Mouse (Mus musculus): Measurements from ENCODE around the gene Ccnb3. TPM values are rescaled to one million over a fixed set of nuclear protein-coding genes. Genes with fewer than 3 reads are reported as not detected.
"Not testable (repeated sequence)": the region's sequence is repeated elsewhere in the genome, so short reads cannot be mapped to it uniquely, and the experiment has no call there.

Gene Ccnb3
- polyA plus RNA-seq, 1 experiment = not detected

DNA sequence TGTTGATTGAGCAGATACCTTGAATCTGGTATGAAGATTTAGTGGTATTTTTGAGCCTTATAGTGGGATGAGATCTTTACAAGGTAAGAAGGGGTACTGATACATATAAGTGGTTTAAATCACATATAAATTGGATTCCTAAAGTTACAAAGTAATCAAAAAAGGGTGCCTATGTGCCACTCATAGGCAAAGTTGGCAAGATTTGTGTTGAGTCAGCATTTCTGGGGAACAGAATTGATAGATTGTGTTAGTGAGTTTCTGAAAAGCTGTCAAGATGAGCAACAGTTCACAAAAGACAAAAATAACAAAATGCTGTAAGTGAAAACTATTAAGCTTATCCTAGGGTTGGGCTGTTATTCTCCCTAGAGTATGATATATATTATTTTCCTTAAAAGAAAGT is 22.7 kb upstream of the Ccnb3 start:
- Histone ChIP-seq H3K27me3 (ENCODE audit: control insufficient read depth, insufficient read depth, insufficient read length) (no peaks in the 10 kb centered on the region), H3ac (ENCODE audit: control insufficient read depth, insufficient read length, low read depth) (no peak overlapping the region), H3K79me2 (ENCODE audit: control insufficient read depth, insufficient read depth) (no peaks in the 10 kb centered on the region), H3K79me3 (ENCODE audit: low read depth) (no peaks in the 10 kb centered on the region), H3K36me3 (ENCODE audit: control insufficient read depth, insufficient read depth) (no peaks in the 10 kb centered on the region), H3K4me3 (ENCODE audit: insufficient read depth, poor library complexity, severe bottlenecking) (no peak overlapping the region)
- TF ChIP-seq CEBPB (IDR thresholded peaks at IDR 0.05; ENCODE audit: low read depth) (no peak), MAX (IDR thresholded peaks at IDR 0.05) (no peak), CTCF (IDR thresholded peaks at IDR 0.05; ENCODE audit: control insufficient read depth, insufficient read depth, insufficient read length) (no peak)

DNA sequence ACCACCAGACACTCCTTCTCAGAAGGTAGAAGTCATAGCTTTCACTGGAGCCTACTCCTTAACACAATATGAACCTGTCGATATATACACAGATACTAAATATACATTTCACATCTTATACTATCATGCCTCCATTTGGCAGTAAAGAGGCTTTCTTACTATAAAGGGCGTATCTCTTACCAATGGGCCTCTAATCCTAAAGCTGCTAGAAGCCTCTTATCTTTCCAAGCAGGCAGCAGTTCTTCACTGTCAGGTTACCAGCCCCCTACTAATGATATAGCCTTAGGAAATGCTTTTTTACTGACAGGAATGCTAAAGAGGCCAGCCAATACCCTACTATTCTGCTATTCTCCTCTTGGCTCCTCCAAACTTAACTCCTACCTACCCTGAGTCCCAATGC is 16.2 kb upstream of the Ccnb3 start:
- Histone ChIP-seq H3K4me3 (ENCODE audit: insufficient read depth, poor library complexity, severe bottlenecking) (no peak overlapping the region), H3K36me3 (ENCODE audit: control insufficient read depth, insufficient read depth) (no peaks in the 10 kb centered on the region), H3ac (ENCODE audit: control insufficient read depth, insufficient read length, low read depth) (no peak overlapping the region), H3K79me2 (ENCODE audit: control insufficient read depth, insufficient read depth) (no peaks in the 10 kb centered on the region), H3K27me3 (ENCODE audit: control insufficient read depth, insufficient read depth, insufficient read length) (no peaks in the 10 kb centered on the region), H3K79me3 (ENCODE audit: low read depth) (no peaks in the 10 kb centered on the region)
- no peak for TF ChIP-seq MAX (IDR thresholded peaks at IDR 0.05)
- no peak for TF ChIP-seq CEBPB (IDR thresholded peaks at IDR 0.05; ENCODE audit: low read depth)
- no peak for TF ChIP-seq MYOD1 (IDR thresholded peaks at IDR 0.05; ENCODE audit: control insufficient read depth, insufficient read length, low read depth)
- no peak for TF ChIP-seq CTCF (IDR thresholded peaks at IDR 0.05; ENCODE audit: control insufficient read depth, insufficient read depth, insufficient read length)
- no peak for TF ChIP-seq MYOG (IDR thresholded peaks at IDR 0.05; ENCODE audit: control insufficient read depth, extremely low read depth, insufficient read length)
- TF ChIP-seq FOSL1 (IDR thresholded peaks at IDR 0.05; ENCODE audit: insufficient read depth, low read length, poor library complexity, severe bottlenecking) = no peak
- no peak for TF ChIP-seq USF1 (IDR thresholded peaks at IDR 0.05; ENCODE audit: low read depth)

DNA sequence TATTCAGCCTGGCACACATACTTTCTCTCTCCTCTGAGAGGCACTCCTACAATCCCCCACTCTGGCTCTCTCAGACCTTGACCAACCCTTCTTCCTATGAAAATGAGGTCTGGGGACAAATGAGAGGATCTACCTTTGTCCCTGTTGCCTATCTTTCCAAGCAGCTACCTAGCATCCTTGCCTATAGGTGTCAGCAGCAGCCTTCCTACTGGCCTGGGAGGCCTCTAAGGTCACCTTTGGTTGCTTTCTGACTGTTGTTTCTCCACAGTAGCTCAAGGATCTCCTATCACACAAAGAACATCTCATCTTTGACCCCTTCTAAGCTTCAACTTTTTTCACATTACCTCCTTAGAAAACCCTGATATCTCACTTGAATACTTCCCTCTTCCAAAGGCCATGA is 15.6 kb upstream of the Ccnb3 start:
- TF ChIP-seq FOSL1 (IDR thresholded peaks at IDR 0.05; ENCODE audit: insufficient read depth, low read length, poor library complexity, severe bottlenecking) (no peak), USF1 (IDR thresholded peaks at IDR 0.05; ENCODE audit: low read depth) (no peak), MYOG (IDR thresholded peaks at IDR 0.05; ENCODE audit: control insufficient read depth, extremely low read depth, insufficient read length) (no peak), CEBPB (IDR thresholded peaks at IDR 0.05; ENCODE audit: low read depth) (no peak), MYOD1 (IDR thresholded peaks at IDR 0.05; ENCODE audit: control insufficient read depth, insufficient read length, low read depth) (no peak), CTCF (IDR thresholded peaks at IDR 0.05; ENCODE audit: control insufficient read depth, insufficient read depth, insufficient read length) (no peak), MAX (IDR thresholded peaks at IDR 0.05) (no peak)
- Histone ChIP-seq H3K27me3 (ENCODE audit: control insufficient read depth, insufficient read depth, insufficient read length) (no peaks in the 10 kb centered on the region), H3K79me3 (ENCODE audit: low read depth) (no peaks in the 10 kb centered on the region), H3K4me3 (ENCODE audit: insufficient read depth, poor library complexity, severe bottlenecking) (no peak overlapping the region), H3K36me3 (ENCODE audit: control insufficient read depth, insufficient read depth) (no peaks in the 10 kb centered on the region), H3ac (ENCODE audit: control insufficient read depth, insufficient read length, low read depth) (no peak overlapping the region), H3K79me2 (ENCODE audit: control insufficient read depth, insufficient read depth) (no peaks in the 10 kb centered on the region)

DNA sequence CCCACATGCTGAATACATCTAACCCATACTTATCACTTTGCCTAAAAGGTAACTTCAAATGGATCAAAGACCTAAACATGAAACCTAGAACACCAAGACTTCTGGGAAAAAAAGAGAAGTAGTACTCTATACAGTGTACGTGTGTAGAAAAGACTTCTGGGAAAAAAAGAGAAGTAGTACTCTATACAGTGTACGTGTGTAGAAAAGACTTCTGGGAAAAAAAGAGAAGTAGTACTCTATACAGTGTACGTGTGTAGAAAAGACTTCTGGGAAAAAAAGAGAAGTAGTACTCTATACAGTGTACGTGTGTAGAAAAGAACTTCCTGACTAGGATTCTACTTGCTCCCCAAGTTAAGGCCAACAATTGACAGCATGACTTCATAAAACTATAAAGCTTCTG is 57.5 kb downstream of the Ccnb3 start:
- H3K27me3 ChIP-seq (ENCODE audit: control insufficient read depth, insufficient read depth, insufficient read length); H3K4me3 ChIP-seq (ENCODE audit: insufficient read depth, poor library complexity, severe bottlenecking); H3K36me3 ChIP-seq (ENCODE audit: control insufficient read depth, insufficient read depth); H3ac ChIP-seq (ENCODE audit: control insufficient read depth, insufficient read length, low read depth); H3K79me3 ChIP-seq (ENCODE audit: low read depth); H3K79me2 ChIP-seq (ENCODE audit: control insufficient read depth, insufficient read depth): not testable (repeated sequence)

DNA sequence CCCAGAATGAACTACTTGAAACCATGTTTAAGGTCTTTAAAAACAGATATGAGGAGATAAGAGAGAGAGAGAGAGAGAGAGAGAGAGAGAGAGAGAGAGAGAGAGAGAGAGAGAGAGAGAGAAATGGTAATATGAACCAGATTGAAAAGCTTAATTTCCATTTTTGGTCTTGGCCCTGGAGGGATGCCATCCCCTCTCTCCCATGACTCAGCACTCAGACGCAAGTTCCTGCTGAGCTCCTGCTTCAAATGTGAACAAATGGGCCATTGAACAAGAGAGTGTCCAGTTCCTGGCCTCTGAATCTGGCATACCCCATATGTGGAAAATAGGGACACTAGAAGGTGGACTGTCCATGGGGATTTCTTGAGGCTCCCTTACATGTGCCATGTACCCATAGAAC is 69.5 kb downstream of the Ccnb3 start:
- H3K36me3 ChIP-seq (ENCODE audit: control insufficient read depth, insufficient read depth) = no peaks in the 10 kb centered on the region
- H3ac ChIP-seq (ENCODE audit: control insufficient read depth, insufficient read length, low read depth) = no peak overlapping the region
- H3K79me2 ChIP-seq (ENCODE audit: control insufficient read depth, insufficient read depth) = no peaks in the 10 kb centered on the region
- H3K4me3 ChIP-seq (ENCODE audit: insufficient read depth, poor library complexity, severe bottlenecking) = no peak overlapping the region
- TF ChIP-seq FOSL1 (IDR thresholded peaks at IDR 0.05; ENCODE audit: insufficient read depth, low read length, poor library complexity, severe bottlenecking) = no peak
- TF ChIP-seq MAX (IDR thresholded peaks at IDR 0.05) = no peak
- no peak for TF ChIP-seq CEBPB (IDR thresholded peaks at IDR 0.05; ENCODE audit: low read depth)
- TF ChIP-seq MYOD1 (IDR thresholded peaks at IDR 0.05; ENCODE audit: control insufficient read depth, insufficient read length, low read depth) = no peak
- no peak for TF ChIP-seq MYOG (IDR thresholded peaks at IDR 0.05; ENCODE audit: control insufficient read depth, extremely low read depth, insufficient read length)
- no peak for TF ChIP-seq CTCF (IDR thresholded peaks at IDR 0.05; ENCODE audit: control insufficient read depth, insufficient read depth, insufficient read length)
- no peak for TF ChIP-seq USF1 (IDR thresholded peaks at IDR 0.05; ENCODE audit: low read depth)
- H3K27me3 ChIP-seq (ENCODE audit: control insufficient read depth, insufficient read depth, insufficient read length) = no peaks in the 10 kb centered on the region
- H3K79me3 ChIP-seq (ENCODE audit: low read depth) = no peaks in the 10 kb centered on the region

DNA sequence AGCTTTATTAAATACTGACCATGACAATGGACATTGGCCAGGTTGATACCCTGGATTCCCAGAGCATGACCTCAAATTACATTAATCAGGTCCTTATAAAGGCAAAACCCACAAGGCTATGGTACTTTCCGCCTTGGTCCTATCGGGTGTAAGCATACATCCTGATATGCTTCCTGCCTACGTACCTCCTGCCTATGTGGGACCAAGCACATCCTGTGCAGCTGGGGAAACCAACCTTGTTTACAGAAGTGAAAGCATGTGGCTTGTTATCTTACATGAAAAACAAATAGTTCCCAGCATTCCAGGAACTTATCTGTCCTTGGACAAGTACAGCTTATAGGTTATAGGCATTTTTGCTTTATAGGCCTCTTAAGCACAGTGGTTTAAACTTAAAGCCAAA is 72.8 kb downstream of the Ccnb3 start:
- no peak for TF ChIP-seq MYOD1 (IDR thresholded peaks at IDR 0.05; ENCODE audit: control insufficient read depth, insufficient read length, low read depth)
- TF ChIP-seq MYOG (IDR thresholded peaks at IDR 0.05; ENCODE audit: control insufficient read depth, extremely low read depth, insufficient read length) = no peak
- TF ChIP-seq MAX (IDR thresholded peaks at IDR 0.05) = no peak
- no peak for TF ChIP-seq FOSL1 (IDR thresholded peaks at IDR 0.05; ENCODE audit: insufficient read depth, low read length, poor library complexity, severe bottlenecking)
- TF ChIP-seq CEBPB (IDR thresholded peaks at IDR 0.05; ENCODE audit: low read depth) = no peak
- no peak for TF ChIP-seq USF1 (IDR thresholded peaks at IDR 0.05; ENCODE audit: low read depth)
- TF ChIP-seq CTCF (IDR thresholded peaks at IDR 0.05; ENCODE audit: control insufficient read depth, insufficient read depth, insufficient read length) = no peak
- H3K4me3 ChIP-seq (ENCODE audit: insufficient read depth, poor library complexity, severe bottlenecking) = no peak overlapping the region

More for the DNA sequence above, 72.8 kb downstream of the Ccnb3 start:
- H3K36me3 ChIP-seq (ENCODE audit: control insufficient read depth, insufficient read depth) = no peaks in the 10 kb centered on the region
- no peaks in the 10 kb centered on the region for H3K79me3 ChIP-seq (ENCODE audit: low read depth)
- no peaks in the 10 kb centered on the region for H3K27me3 ChIP-seq (ENCODE audit: control insufficient read depth, insufficient read depth, insufficient read length)
- no peaks in the 10 kb centered on the region for H3K79me2 ChIP-seq (ENCODE audit: control insufficient read depth, insufficient read depth)
- no peak overlapping the region for H3ac ChIP-seq (ENCODE audit: control insufficient read depth, insufficient read length, low read depth)

Other genes with a start within 250 kb of the Ccnb3 start
- not detected for gene Akap4, start 25.9 kb upstream of the Ccnb3 start, polyA plus RNA-seq (2012; fragmentation: generic; extraction: Trizol)

All from C2C12 (cell line).